Mouse (Mus musculus): ENCODE results near the gene Hmga2.

DNA sequence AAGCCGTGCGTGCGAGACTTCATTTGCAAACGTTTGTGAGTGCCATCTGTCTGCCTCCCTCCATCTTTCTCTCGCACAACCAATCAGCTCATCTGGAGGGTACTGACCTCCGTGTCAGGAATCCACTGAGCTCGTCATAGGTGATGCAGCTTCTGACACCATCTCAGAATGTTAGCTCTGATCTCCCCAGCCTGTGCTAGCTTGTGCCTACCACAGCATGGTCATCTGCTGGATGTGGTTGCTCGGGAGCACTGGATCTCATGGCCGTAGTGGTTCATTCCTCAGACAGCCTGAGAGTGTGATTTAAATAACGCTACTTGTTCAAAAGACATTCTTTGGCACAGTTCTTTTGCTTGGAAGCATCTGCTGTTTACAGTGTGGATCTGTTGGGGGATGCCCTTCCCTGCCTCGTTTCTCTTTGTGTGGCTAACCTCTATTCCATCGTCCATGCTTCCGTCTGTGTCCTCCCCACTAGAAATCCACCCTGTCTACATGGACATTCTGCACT, 121.7 kb downstream of the Hmga2 start:
- TF ChIP-seq GATA1 (IDR thresholded peaks at IDR 0.05; ENCODE audit: borderline replicate concordance, low read length) (no peak), FLI1 (IDR thresholded peaks at IDR 0.05; ENCODE audit: low read length) (no peak)
